Mouse (Mus musculus) ES-E14 (cell line): ENCODE data around the gene Saxo1.

Experiments
- ZC3H11A ChIP-seq: IDR thresholded peaks from 2 replicates; pipeline ENCODE4 v1.6.1; 2012; ENCODE audit warnings: low read depth, mild to moderate bottlenecking, inconsistent platforms, low read length, borderline replicate concordance
- ZNF384 ChIP-seq: IDR thresholded peaks from 2 replicates; pipeline ENCODE4 v1.6.1; 2012; ENCODE audit warnings: low read depth, low read length, inconsistent platforms

GRCm38 (mm10) chr4:86557371-86557770, 757 bp downstream of the Saxo1 start:
- TF ChIP-seq ZNF384: no peak
- TF ChIP-seq ZC3H11A: no peak
